Mouse (Mus musculus) liver (tissue): Measurements from ENCODE around the gene Slc25a45.
"Not testable (repeated sequence)": the region's sequence is repeated elsewhere in the genome, so short reads cannot be mapped to it uniquely, and the experiment has no call there.

Source experiments
- DNase-seq: peaks from one replicate; pipeline ENCODE4 v3.0.0-alpha.2; 2020; ENCODE audit warnings: mixed read lengths

Slc25a45 gene

DNA sequence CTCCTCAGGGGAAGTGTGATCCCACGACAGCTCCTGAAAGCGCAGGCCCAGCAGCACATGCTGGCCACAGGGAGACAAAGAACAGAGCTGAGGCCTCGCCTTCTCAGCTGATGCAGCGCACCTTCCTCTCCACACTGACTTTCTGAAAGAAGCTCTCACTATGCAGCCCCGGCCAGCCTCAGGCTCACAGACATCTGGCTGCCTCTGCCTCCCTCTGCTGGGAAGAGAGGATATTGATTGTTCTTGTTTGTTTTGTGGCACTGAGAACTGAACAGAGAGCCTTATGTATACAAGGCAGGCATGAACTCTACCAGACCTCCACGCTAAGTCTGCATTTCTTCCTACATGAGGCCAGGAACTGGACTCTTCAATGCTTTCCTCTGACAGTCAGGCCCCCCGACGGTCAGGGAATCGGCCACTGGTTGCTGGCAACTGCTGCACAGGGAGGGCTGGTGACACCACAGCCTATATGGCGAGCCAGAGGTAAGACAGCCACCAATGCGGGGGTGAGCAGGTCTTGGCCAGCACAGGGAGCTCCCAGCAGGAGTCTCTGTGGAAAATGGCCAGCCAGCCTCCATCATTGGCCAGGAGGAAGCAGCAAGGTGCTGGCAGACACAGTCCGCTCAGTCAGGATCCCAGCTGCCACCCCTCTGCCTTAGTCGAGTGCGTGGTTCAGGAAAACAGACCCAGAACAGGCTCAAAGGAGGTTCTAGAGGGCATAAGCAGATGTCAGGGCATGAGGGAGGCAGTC, 15.1 kb upstream of the Slc25a45 start:
- DNase-seq = no peak

DNA sequence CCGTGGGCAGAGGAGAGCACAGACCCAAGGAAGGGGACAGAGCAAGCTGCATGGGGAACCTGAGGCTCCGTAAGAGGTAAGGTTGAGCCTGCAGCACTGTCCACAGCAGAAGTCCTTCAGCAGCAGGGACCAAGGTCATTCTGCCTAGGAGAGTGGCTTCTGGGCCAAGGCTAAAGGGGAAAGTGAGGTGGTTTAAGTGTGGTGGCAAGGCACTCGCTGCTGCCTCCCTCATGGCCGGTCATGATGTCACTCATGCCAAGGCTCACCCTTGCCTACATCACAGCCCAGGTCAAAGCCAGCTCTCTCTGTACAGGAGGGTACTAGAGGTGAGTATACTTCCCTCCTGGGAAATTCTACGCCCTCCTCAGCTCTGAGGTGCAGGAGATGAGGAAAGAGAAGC, 13.8 kb upstream of the Slc25a45 start:
- no peak for DNase-seq

DNA sequence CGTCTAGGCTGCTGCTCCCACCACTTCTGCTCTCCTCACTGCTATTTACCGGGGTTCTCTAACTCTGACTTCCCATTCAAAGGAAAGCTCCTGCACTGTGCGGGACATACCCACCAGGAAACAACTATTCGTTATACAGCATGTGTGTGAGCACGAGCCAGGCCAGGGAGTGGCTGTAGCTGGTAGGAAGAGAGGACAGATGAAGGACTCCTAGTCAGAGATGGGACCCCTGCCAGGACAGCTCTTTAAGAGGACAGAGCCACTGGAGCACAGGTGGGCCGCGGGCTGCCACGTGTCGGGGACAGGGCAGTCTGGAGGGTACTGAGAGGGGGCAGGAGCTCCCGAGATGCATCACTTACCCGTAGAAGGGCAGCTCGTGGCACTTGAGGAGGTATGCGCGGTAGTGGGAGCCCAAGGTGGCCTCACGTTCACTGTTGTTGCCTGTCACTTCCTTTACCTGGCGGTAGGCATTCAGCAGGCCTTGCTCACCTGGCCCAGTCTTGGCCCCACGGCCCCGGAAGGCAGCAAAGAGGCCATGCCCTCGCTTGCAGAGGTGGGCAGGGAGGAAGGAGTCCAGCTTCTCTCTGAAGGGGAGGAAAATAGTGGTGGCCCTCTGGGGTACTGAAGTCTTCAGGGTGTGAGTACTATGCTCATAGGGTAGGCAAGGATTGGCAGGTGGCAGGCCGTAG, 12.8 kb upstream of the Slc25a45 start:
- DNase-seq = no peak

DNA sequence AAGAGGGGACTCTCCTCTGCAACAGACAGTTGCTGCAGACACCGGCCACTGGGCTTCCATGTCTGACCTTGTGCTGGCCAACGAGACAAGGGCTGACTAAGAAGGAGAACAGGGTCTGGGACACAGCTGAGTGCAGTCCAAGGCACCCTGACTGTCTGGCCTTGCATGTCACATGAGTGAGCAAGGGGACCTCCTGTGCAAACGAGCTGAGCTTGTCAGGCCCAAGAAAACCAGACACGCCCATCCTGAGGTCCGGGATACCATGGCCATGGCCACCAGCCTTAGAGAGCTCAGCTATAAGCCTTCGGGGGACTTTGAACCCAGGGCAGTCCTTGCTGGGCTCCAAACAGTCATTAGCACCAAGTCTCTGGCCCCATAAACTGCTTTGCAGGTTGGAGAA, 9.5 kb upstream of the Slc25a45 start:
- no peak for DNase-seq

DNA sequence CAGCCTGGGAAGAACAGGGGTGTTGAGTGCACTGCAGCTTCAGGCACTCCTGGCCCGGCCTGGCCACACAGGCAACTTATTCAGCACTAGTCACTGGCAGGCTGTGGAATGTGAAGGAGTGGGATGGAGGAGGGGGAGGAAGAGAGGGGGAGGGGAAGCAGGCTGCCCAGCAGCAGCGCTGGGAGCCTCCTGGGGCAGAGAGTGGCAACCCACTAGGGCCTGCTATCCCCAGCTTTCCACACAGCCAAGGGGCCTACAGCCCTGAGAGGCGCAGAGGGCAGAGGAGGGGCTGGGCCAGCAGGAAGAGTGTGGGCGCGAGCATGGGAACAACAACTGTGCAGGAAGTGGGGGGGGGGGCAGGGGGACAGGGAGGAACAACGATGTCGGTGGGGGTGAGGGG, 6.3 kb upstream of the Slc25a45 start:
- DNase-seq = peak; percentile 42

DNA sequence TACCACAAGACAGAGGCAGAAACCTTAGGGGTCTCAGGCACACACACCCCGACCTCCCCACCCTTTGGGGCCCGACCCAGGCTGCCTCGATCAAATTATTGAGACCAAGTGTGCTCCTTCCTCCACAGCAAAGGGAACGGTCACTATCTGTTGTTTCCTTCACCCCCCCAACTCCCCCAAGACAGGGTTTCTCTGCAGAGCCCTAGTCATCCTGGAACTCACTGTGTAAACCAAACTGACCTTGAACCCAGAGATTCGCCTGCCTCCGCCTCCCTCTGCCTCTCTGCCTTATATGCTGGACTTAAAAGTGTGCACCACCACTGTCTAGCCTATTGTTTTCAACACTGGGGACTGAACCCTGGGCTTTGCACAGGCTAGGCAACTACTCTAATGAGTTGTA, 5.9 kb upstream of the Slc25a45 start:
- DNase-seq = no peak

DNA sequence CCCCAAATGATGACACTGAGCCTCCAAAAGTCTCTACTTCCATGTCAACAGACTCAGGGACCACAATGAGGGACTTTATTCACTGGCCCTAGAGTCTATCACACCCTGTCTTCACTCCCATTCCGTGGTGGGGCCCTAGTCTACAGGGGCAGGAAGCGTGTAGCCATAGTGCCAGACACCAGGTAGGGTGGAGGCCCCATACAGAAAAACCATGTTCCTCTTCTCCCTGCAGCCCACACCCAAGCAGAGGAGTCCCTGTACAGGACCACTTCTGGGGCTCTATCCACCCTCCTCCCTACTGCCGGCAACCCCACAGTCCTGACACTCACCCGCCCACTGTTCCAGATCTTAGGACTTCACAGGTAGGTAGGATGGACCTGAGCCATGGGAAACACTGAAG, 5.1 kb upstream of the Slc25a45 start:
- DNase-seq = no peak

DNA sequence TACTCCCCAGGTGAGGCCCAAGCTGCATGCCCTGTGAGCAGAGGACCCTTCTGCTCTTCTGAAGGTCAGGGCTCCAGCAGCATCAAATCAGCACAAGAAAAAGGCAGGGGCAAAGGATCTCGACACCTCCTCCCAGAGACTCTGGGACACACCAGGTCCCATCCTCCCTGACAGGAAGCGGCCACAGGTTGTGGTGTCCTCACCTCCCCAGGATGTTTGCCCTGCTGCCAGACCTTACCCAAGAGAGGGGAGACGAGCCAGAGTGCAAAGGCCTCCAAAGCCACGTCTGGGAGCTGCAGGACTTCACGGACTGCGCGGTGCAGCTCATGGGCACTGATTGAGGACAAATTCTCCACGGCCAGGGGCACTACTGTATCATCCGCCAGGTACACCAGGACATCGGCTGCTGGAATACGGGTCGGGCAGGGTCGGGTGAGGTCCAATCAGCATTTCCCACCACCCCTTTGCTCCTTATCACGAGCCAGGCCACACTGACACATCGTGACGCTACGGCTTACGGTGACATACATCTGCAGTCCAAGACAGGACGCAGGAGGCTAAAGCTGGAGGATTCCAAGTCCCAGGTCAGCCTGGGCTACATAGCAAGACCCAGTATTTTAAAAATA, 4.6 kb upstream of the Slc25a45 start:
- no peak for DNase-seq

DNA sequence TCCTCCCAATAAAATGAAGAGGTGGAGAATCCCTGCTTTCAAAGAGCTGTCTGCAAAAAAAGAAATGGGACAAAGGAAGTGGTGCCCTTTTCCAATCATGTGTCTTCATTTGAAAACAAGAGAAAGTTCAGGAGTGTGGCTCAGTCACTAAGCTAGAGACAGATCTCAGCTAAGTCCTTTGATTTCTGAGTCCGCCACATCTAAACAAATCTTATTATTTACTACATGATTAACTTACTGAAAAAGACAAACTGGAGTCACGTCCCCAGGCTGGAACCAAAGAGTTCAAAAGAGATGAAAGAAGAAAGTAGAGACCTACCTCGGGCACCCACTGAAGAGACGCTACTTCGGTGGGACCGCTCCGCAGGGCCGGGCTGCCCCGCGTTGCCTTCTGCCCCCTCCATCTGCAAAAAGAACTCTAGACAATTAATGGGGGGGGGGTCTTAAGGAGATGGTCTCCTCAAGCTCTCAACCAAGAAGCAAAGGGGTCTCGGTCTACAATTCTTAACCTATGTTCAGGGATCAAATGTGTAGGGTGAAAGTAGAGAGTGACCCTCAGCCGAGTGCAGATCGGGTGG, 3.1 kb upstream of the Slc25a45 start:
- no peak for DNase-seq

DNA sequence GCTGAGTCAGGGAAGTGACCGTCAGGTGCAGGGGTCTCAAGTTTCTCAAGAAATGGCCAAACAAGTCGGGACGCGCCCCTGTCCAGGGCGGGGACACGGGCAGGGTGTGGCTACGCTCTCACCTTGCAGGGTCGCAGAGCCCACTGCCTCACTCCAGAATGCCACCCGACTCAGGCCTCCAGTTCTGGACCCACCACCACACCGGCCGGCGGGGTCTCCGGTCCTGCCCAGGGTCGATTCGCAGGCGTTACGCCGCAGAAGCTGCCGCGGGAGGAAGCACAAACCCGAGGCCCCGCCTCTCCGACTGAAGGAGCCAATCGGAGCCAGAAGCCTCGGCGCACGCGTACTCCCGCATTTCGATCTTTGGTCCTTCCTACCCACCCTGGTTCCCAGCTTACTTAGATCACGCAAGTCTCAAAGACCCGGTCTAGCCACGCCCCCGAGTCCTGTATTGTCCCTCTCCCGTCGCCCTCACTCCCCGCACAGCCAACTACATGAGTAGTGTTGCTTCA, 2.6 kb upstream of the Slc25a45 start, which contains the start of gene Frmd8:
Frmd8 (minus strand) TSS at position 306 of the 512 bp plus-strand sequence.
- DNase-seq = peak; percentile 94

DNA sequence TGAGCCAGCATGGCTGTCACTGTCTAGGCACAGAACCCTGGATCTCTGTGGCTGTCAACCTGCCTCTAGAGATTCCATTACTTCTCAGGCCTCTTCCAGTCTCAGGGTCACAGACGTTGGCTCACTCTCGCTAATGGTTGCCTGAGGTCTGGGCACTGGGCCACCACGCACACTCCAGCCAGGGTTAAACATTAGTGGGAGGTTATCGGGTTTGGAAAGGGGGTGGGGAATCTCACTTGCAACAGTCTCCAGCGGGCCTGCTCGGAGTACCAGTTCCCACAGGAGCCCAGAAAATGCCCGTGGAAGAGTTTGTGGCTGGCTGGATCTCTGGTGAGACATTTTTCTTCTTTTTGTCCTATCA, 734 bp downstream of the Slc25a45 start:
- no peak for DNase-seq

DNA sequence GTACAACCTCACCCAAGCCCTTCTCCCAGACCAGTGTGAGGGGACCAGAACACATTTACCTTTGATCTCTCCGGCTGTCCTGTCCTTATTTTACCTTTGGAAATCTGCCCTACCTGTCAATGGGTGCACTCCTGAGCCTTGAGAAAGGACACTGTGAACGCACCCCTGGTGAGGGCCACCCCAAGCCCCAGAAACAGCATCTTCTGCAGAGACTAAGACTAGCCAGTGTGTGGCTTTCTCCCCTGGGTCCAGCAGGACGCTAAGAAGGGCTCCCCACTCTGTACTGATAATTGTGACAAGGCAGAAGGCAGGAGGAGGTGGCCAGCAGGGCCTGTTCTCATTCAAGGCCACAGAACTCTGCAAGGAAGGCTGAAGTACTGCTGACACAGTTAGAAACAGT, 1.3 kb downstream of the Slc25a45 start:
- DNase-seq = no peak

DNA sequence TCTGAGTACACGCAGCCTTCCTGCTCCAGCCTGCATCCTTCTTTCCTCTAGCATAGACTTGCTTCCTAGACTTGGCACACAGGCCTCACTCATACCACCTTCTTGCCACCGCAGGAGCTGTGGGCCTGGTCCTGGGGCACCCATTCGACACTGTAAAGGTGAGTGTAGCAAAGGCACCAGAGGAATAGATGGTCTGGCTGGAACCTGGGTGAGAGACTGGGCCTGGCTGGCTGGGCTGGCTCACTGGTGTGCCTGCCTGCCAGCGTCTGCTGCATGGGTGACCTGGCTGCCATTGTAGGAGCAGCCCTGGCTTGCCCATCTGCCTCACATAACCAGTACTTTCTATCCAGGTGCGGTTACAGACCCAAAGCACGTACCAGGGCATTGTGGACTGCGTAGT, 2.1 kb downstream of the Slc25a45 start:
- no peak for DNase-seq

DNA sequence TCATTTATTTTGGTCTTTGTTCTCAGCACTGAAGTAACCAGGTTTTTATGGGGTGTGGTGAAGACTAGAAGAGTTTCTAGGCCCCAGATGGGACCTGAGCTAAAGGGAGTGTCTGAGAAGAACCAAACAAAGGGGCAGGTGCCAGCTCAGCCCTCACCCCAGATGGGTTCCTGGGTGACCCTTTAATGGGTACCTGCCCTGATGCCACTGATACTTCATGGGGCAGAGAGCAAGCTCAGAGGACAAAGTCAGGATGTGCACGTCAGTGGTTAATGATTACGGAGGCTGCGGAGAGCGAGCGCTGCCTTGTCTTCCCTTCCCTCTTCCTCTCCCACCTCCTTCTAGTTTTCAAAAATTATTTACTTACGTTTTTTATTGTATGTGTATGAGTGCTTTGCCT, 3.5 kb downstream of the Slc25a45 start:
- DNase-seq = no peak

DNA sequence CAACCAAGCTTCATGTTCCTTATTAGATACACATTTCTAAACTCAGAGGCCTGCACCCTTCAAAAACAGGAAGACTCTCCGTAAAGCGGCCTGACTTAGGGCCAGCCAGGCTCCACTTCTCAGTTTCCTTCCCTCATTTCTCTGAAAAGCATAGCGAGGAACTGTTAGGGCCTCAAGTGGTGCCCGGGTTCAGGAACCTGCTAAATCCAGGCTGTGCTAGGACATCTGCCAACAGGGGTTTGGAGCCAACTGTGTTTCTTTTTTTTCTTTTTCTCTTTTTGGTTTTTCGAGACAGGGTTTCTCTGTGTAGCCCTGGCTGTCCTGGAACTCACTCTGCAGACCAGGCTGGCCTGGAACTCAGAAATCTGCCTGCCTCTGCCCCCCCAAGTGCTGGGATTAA, 4.5 kb downstream of the Slc25a45 start:
- not testable (repeated sequence) for DNase-seq

DNA sequence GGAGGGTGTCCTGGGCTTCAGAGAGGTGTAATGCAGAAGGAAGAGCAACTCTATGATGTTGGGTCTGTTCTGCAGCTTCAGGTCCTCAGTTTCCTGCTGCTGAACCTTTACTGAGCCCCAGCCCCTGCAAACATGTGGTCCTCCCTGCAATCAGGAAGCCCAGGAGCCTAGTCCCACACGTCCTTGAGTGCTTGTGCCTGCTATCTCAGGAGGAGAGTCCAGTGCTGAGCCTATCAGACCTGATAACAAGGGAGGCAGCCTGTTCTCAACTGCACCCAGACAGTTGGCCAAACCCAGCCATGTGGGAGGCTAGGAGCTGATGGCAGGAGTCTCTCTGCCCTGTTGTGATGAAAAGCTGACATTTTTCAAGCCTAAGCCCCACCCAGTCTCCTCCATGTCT, 6.3 kb downstream of the Slc25a45 start:
- peak; percentile 74 for DNase-seq

DNA sequence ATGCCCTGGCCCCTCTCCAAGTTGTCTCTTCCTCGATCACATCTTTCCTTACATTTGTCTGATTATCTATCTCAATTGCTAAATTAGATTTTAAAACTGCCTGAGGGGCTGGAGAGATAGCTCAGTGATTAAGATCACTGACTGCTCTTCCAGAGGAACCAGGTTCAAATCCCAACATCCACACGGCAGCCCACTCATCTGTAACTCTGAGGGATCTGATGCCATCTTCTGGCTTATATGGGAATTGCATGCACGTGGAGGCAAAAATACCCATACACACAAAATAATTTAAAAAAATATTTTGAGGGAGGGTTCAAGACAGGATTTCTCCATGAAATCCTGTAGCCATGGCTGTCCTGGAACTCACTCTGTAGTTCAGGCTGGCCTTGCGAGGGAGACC, 8.2 kb downstream of the Slc25a45 start:
- no peak for DNase-seq

DNA sequence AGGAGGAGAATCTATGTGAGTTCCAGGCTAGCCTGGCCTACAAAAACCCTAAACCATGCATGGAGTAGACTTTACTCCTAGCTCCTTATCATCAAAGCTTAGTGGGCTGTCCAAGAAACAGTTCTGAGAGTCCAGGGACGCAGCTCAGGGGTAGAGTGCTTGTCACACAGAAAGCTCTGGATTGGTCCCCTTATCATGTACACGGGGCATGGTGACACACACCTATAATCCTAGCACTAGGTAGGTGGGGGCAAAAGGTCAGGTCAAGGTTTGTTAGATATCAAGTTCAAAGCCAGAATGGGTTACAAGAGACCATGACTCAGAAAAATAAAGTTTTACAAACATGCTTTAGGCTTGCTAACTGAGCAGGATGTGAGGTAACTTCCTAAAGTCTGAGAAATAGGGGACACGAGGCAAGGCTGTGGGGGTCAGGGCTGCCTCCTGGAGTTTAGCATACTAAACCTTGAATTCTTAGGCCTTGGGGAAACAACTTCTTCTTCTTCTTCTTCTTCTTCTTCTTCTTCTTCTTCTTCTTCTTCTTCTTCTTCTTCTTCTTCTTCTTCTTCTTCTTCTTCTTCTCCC, 9.7 kb downstream of the Slc25a45 start:
- DNase-seq = no peak

DNA sequence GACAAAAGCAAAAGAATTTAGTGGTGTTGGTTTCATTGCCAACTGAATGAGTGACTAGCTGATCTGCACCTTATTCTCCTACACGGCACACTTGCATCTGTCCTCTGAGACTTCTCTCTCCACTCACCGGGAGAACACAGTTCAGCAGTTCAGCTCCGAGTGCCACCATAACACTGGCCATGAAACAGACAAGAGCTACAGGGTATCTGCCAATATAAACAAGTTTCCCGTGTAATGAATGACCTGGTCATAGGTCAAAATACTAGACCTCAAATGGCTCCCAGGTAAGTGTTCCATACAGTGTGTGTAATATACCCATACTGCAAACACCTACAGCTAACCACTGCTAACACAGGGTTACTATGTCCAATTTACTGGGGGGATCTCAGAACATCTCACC, 11.6 kb downstream of the Slc25a45 start:
- no peak for DNase-seq

DNA sequence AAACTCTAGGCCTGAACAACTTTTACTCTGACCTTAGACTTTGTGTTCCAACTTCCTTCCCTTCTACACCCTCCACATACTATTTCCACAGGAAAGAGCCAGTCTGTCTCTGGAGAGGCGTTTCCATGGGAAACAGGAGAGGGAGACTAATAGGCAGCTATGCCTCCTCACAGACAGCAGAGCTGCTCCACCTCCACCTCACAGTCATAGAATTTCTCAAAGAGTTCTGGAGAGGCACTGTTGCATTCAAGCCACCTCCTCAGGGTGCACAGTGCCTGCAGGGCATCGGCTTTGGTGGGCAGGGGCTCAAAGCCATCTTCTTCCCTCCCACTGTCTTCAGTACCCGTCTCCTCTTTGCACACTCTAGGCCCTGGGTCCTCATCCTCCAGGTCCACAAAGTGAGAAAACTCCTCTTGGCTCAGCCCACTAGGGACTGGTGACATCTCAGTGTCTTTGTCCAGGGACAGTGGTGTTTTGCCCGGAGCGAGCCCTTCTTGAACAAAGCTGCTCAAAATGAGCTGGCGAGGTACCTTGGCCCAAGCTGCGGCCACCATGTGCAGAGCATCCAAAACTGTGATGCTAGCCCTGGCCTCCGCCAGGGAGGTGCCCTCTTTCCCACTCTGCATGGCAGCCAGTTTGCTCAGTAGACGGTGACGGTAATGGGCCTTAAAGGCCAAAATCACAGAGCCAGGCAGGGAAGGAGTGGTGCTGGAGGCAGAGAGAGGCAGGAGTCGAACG, 14.1 kb downstream of the Slc25a45 start:
- no peak for DNase-seq

DNA sequence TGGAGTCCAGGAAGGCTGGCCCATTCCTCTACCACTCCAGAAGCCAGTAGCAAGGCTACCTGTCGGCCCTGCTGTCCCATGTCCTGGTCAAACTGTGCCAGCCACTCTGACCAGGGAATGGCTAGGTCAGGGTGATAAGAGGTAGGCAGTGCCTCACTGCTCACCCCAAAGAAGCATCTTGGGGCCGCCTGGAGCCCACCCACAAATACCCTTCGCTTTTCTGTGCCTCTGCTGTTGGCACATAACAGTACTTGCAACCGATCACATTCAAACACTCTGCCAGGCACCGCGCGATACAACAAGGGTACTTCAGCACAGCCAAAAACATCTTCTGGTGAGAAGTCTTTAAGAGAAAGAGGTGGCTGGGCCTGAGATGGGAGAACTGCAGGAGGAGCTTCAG, 14.7 kb downstream of the Slc25a45 start:
- no peak for DNase-seq

DNA sequence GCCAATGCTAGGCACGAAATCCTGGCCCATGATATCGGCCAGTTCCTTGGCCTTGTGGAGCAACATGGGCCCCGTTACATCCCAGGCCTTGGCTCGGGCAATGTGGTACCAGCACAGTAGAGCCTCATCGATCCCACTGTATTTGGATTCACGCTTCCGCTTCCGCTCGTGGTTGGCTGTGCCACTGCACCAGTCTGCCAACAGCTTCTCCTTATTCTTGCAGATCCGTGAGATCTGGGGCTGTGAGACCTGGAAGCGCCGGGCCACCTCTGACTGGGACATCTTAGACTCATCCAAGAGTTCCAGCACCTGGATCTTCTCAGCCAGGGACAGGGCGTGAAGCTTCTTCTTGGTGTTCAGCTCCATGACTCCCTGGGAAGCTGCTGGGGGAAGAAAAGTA, 15.1 kb downstream of the Slc25a45 start:
- DNase-seq = no peak
